Mouse (Mus musculus) embryonic facial prominence, embryonic 14.5 days (tissue): ENCODE measurements around the gene Kcnip1. TPM values are rescaled to one million over a fixed set of nuclear protein-coding genes. Genes with fewer than 3 reads are reported as not detected.
A peak's percentile ranks its signal among the peaks of the same experiment; 100 is the strongest.

ENCODE experiments used
- ATAC-seq: fragments of 200-750 bp; cut with Nextera tagmentation; 2 replicates; pipeline ENCODE4 v1.8.0; 2017; ENCODE audit warnings: low read depth, moderate number of reproducible peaks, moderate TSS enrichment
- DNase-seq: peaks from one replicate; pipeline ENCODE4 v3.0.0-alpha.2; 2015; ENCODE audit warnings: low spot score
- H3K27ac ChIP-seq: fragments of 300-500 bp; sonication (generic); replicated peaks from 2 replicates; pipeline ENCODE4 v1.5.1; 2014; ENCODE audit warnings: low read depth, mild to moderate bottlenecking, low read length, moderate library complexity
- H3K27me3 ChIP-seq: fragments of 300-500 bp; sonication (generic); replicated peaks from 2 replicates; pipeline ENCODE4 v1.6.1; 2014; ENCODE audit warnings: low read length; ENCODE audit not compliant: control insufficient read depth, insufficient read depth
- H3K36me3 ChIP-seq: fragments of 300-500 bp; sonication (generic); 2 replicates; pipeline ENCODE4 v1.6.1; 2014; ENCODE audit warnings: low read length, mixed read lengths; ENCODE audit not compliant: control insufficient read depth, insufficient read depth
- H3K4me1 ChIP-seq: fragments of 300-500 bp; sonication (generic); 2 replicates; pipeline ENCODE4 v1.6.1; 2014; ENCODE audit warnings: antibody characterized with exemption, low read length; ENCODE audit not compliant: control insufficient read depth, insufficient read depth
- H3K4me2 ChIP-seq: fragments of 300-500 bp; sonication (generic); 2 replicates; pipeline ENCODE4 v1.6.1; 2014; ENCODE audit warnings: low read depth, mild to moderate bottlenecking, low read length, moderate library complexity, mixed read lengths
- H3K4me3 ChIP-seq: fragments of 300-500 bp; sonication (generic); 2 replicates; pipeline ENCODE4 v1.5.1; 2014; ENCODE audit warnings: low read depth, mild to moderate bottlenecking, low read length
- H3K9ac ChIP-seq: fragments of 300-500 bp; sonication (generic); 2 replicates; pipeline ENCODE4 v1.6.1; 2014; ENCODE audit warnings: low read depth, mild to moderate bottlenecking, low read length, moderate library complexity, mixed read lengths
- H3K9me3 ChIP-seq: fragments of 300-500 bp; sonication (generic); 2 replicates; pipeline ENCODE4 v1.6.1; 2016; ENCODE audit warnings: low read length; ENCODE audit not compliant: control insufficient read depth
- WGBS: fragments of 180-500 bp; shearing (Covaris S2); extraction: QIAGEN DNeasy Blood & Tissue Kit; methylation state at CpG from one replicate; pipeline ENCODE4 v1.1.7; 2014; 5-methylcytosine and 5-hydroxymethylcytosine counted together
- polyA plus RNA-seq: library from polyadenylated mRNA; unstranded; fragments of >200 nt; fragmentation: Nextera tagmentation; extraction: Ambion mirVana; gene quantifications from 2 replicates; pipeline ENCODE4 v1.2.1, GENCODE M21; 2014

Gene Kcnip1
- polyA plus RNA-seq, 1 experiment from 2014 or later: 5.0 TPM

DNA sequence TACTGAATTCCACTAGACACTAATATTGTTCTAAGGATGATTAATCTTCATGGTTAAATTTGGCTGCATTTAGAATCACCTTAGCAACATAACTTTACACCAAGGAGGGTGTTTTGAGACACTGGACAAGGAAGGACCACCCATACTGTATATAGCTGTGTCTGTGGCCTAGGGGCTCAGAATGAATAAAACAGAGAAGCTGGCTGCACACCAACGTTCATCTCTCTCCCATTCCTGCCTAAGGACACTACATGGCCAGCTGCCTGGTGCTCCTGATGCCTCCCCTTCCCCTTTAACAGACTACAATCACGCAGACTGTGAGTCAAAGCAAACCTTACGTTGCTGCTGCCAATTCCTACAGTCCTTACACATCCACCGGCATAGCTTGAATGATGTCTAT is 37.0 kb downstream of the Kcnip1 start:
- WGBS: 69% methylated on average over 4 of the region's 4 CpGs
- Histone ChIP-seq H3K4me2 (no peak overlapping the region), H3K4me3 (no peak overlapping the region), H3K9me3 (no peaks in the 10 kb centered on the region), H3K27me3 (no peaks in the 10 kb centered on the region), H3K9ac (no peak overlapping the region), H3K4me1 (no peaks in the 10 kb centered on the region), H3K36me3 (no peaks in the 10 kb centered on the region), H3K27ac (no peak overlapping the region)
- DNase-seq: no peak
- ATAC-seq: no peak

DNA sequence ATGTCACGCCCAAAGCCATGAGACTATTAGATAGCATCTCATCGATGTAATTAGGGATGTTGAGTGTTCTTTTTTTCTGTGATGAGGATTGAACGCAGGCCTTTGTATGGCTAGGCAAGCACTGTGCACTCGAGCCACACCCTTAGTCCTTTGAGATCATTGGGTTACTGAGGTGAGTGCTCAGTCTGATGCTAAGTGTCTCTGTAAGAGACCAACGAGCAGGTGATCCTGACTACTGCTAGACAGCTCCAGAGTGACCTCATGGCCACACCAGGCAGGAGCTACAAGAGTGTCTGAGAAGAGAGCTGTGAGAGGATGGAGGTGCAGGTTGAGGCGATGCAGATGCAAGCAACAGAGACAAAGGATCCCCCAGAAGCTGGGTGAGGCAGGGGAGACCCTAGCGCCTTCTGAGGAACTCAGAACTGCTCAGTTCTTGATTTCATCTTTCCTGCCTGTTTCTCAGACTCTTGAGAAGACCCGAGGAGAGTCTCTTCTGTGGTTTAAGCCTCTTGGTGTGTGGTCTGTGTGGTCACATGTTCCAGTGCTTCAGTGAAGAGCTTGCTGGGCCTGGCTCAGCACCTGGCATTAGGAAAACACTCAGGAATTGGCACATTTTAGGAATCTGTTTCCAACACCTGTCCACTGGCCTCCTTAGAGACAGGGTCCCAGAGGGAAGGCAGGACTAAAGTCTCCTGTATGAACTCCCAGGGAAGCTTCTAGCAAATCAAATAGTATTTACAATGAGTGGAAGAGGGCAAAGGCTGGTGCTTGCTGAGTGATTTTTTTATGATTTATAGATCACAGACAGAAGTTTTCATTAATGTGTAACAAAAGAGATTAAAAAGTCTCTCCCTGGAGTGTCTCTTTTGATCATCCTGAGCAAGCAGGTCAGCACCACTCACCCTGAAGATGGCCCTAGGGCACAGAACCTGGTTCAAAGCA is 41.0 kb downstream of the Kcnip1 start:
- H3K27ac ChIP-seq: no peak overlapping the region
- no peaks in the 10 kb centered on the region for H3K27me3 ChIP-seq
- DNase-seq: no peak
- ATAC-seq: no peak
- no peak overlapping the region for H3K4me2 ChIP-seq
- H3K9me3 ChIP-seq: no peaks in the 10 kb centered on the region
- H3K9ac ChIP-seq: no peak overlapping the region
- no peak overlapping the region for H3K4me3 ChIP-seq
- no peaks in the 10 kb centered on the region for H3K4me1 ChIP-seq
- H3K36me3 ChIP-seq: no peaks in the 10 kb centered on the region
- 69% methylated on average over 8 of the region's 8 CpGs for WGBS

DNA sequence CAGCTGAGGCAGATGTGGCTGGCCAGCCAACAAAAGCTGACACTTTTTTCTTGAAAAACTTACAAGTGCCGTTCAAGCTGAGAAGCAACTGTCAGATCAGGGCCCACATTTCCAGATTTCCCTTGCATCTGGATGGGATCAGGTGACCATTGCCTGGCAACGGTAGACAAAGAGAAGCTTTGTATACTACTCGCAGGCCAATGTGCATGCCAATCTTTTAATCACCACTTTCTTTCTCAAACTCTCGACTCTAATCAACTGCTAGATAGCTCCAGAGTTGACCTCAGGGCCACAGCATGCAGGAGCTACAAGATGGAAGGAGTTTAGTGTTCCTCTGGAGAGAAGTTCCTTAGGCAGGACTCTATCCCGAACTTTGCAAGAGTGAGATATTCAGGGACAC is 41.8 kb downstream of the Kcnip1 start:
- Histone ChIP-seq H3K27me3 (no peaks in the 10 kb centered on the region), H3K4me3 (no peak overlapping the region), H3K4me1 (no peaks in the 10 kb centered on the region), H3K4me2 (no peak overlapping the region), H3K27ac (no peak overlapping the region), H3K9ac (no peak overlapping the region), H3K36me3 (no peaks in the 10 kb centered on the region), H3K9me3 (no peaks in the 10 kb centered on the region)
- ATAC-seq (0 out of 2 replicates have a peak, but pooled peaks have one; percentile 33), DNase-seq (peak; percentile 51)
- WGBS: 20% methylated on average over 5 of the region's 5 CpGs

DNA sequence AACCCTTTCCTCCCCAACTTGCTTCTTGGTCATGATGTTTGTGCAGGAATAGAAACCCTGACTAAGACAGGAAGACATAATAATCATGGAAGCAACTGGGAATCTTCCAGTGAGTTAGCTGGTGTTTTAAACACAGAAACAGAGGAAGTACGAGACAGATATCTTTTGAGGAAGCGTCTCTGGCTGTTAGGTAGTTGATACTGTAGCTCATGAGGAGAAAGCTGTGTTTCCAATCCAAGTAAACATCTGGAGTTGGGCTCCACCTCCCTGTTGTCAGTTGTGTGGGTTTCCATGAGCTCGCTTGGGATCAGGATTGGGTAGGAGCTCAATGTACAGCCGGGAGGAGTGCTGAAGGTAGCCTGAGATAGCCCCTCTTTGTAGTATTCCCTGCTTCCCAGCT is 46.5 kb downstream of the Kcnip1 start:
- H3K4me2 ChIP-seq: no peak overlapping the region
- H3K4me1 ChIP-seq: no peaks in the 10 kb centered on the region
- H3K9ac ChIP-seq: no peak overlapping the region
- ATAC-seq: no peak
- 79% methylated on average over 4 of the region's 4 CpGs for WGBS
- no peaks in the 10 kb centered on the region for H3K9me3 ChIP-seq
- DNase-seq: no peak
- H3K27me3 ChIP-seq: no peaks in the 10 kb centered on the region
- H3K36me3 ChIP-seq: no peaks in the 10 kb centered on the region
- H3K4me3 ChIP-seq: no peak overlapping the region
- no peak overlapping the region for H3K27ac ChIP-seq

DNA sequence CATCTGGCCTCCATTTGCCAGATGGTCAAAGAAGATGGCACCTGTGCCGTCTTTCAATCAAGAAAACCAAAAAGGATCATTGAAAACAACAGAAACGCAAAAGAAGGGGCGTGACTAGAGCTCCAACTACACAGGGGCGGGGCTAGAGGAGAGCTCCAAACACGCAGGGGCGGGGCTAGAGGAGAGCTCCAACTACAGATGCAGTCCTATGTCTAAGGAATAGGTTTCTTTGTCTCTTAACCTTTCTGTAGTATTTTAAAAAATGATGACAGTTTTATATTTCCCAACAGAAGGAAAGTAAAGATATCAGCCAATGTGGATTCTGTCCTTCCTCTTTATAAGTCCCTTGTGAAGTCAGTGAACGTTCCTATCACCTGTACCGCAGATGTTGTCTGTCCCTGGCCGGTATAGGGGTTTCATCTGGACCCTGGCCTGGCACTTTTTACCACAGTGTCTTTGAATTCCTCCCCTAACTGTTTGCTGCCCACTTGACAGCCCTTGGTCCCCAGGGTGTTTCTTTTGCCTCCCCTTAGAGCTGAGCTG is 48.1 kb downstream of the Kcnip1 start:
- no peak overlapping the region for H3K4me3 ChIP-seq
- no peak for DNase-seq
- no peak overlapping the region for H3K27ac ChIP-seq
- H3K9me3 ChIP-seq: no peaks in the 10 kb centered on the region
- no peak overlapping the region for H3K4me2 ChIP-seq
- no peaks in the 10 kb centered on the region for H3K27me3 ChIP-seq
- H3K9ac ChIP-seq: no peak overlapping the region
- WGBS: 83% methylated on average over 9 of the region's 9 CpGs
- H3K4me1 ChIP-seq: no peaks in the 10 kb centered on the region
- no peak for ATAC-seq
- H3K36me3 ChIP-seq: no peaks in the 10 kb centered on the region

DNA sequence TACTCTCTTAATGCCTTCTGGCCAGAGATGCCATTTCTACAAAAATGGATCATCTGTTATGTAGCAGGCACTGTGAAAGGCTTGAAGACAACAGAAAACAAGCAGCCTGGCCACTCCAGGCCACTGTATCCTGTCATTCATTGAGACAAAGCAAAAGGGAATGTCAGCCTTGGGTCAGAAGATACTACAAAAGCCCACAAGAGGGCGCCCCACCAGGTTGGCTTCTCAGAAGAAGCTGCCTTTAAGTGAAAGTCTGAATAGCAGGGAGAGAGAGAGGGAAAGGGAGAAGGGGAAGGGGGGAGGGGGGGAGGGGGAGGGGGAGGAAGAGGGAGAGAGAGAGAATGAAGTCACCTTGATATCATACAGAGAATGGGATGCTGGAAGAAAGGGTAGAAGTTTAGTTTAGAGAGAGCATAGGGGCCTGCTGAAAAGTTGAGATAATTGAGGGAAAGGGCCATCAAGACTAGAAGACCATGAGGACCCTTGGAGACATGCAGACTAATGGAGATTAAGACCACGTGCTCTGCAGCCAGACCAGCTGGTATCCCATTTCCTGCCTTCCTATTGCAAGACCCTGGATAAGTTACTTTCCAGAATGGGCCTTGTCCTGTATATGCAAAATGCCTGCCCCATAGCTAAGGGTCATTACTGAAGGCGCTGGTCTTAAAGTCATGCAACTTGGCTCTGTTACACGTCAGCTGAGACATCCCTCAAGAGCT is 48.7 kb downstream of the Kcnip1 start:
- Histone ChIP-seq H3K9me3 (no peaks in the 10 kb centered on the region), H3K9ac (no peak overlapping the region), H3K4me1 (no peaks in the 10 kb centered on the region), H3K4me3 (no peak overlapping the region), H3K36me3 (no peaks in the 10 kb centered on the region), H3K27me3 (no peaks in the 10 kb centered on the region), H3K27ac (no peak overlapping the region), H3K4me2 (no peak overlapping the region)
- ATAC-seq (no peak), DNase-seq (no peak)
- WGBS: 45% methylated on average over 4 of the region's 4 CpGs

DNA sequence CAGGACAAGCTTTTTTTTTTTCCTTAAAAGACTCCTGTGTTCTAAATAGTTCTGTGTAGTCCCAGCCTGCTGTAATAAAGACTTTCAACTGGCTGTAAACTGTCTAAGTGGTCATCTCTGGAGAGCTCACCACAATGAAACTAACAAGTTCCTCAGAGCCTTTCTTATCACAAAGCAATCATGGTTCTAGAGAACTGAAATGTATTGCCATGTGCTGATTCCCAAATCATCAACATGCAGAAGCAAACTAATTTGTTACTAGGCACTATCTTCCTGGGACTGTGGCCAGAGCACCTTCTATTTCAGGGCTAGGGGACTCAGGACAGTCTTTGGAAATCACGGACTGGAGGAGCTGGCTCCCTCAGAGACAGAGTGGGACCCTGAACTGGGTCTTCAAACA is 49.4 kb downstream of the Kcnip1 start:
- H3K9ac ChIP-seq: no peak overlapping the region
- DNase-seq (no peak), ATAC-seq (no peak)
- H3K27me3 ChIP-seq: no peaks in the 10 kb centered on the region
- H3K4me2 ChIP-seq: no peak overlapping the region
- H3K4me1 ChIP-seq: no peaks in the 10 kb centered on the region
- no peak overlapping the region for H3K4me3 ChIP-seq
- H3K27ac ChIP-seq: no peak overlapping the region
- no peaks in the 10 kb centered on the region for H3K9me3 ChIP-seq
- no peaks in the 10 kb centered on the region for H3K36me3 ChIP-seq
- 59% methylated on average over 1 of the region's 1 CpGs for WGBS

DNA sequence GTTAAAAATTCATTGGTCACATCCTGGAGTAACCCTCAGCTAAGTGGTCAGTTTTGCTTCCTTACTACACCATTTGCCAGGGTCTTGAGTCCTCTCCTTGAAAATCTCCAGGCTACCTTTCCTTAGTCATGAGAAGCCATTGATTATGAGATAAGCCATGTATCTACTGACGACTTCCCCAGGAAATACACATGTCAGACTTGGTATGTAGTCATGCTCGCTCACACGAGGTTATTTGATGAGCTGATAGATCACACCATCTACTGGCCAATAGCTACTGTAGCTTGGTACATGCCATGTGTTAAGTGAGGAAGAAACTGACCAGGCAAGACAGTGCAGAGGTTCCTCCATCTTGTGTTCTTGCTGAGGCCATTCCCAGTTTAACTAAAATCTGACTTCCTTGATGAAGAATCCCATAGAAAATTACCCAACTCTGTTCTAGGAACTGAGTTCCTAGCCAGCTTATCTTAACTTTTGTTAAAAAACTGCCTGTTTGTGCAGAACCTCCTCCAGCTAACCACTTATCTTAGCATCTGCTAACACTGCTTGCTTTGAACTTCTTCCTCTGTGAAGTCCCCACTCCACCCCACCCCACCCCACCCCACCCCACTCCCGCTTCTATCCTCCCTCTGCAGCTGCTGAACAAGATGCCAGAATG is 53.4 kb downstream of the Kcnip1 start:
- no peaks in the 10 kb centered on the region for H3K4me1 ChIP-seq
- DNase-seq (no peak), ATAC-seq (no peak)
- no peak overlapping the region for H3K27ac ChIP-seq
- no peak overlapping the region for H3K9ac ChIP-seq
- H3K36me3 ChIP-seq: no peaks in the 10 kb centered on the region
- H3K4me3 ChIP-seq: no peak overlapping the region
- no peak overlapping the region for H3K4me2 ChIP-seq
- no peaks in the 10 kb centered on the region for H3K27me3 ChIP-seq
- 77% methylated on average over 4 of the region's 4 CpGs for WGBS
- H3K9me3 ChIP-seq: no peaks in the 10 kb centered on the region
